Mouse (Mus musculus) forebrain, embryonic 12.5 days (tissue): ENCODE results near the gene Klhl5. TPM values are rescaled to one million over a fixed set of nuclear protein-coding genes. Genes with fewer than 3 reads are reported as not detected.

Experiments used
- ATAC-seq: fragments of 200-750 bp; cut with Nextera tagmentation; 2 replicates; pipeline ENCODE4 v1.8.0; 2017; ENCODE audit warnings: moderate TSS enrichment; ENCODE audit not compliant: low FRiP score
- H3K27ac ChIP-seq: fragments of 300-500 bp; sonication (generic); 2 replicates; pipeline ENCODE4 v1.5.1; 2016; ENCODE audit warnings: mild to moderate bottlenecking
- H3K27me3 ChIP-seq: fragments of 300-500 bp; sonication (generic); 2 replicates; pipeline ENCODE4 v1.6.1; 2016; ENCODE audit warnings: mild to moderate bottlenecking
- H3K36me3 ChIP-seq: fragments of 300-500 bp; sonication (generic); replicated peaks from 2 replicates; pipeline ENCODE4 v1.6.1; 2016; ENCODE audit warnings: mild to moderate bottlenecking
- H3K4me1 ChIP-seq: fragments of 300-500 bp; sonication (generic); 2 replicates; pipeline ENCODE4 v1.6.1; 2016
- H3K4me2 ChIP-seq: fragments of 300-500 bp; sonication (generic); 2 replicates; pipeline ENCODE4 v1.6.1; 2016; ENCODE audit warnings: mild to moderate bottlenecking, moderate library complexity
- H3K4me3 ChIP-seq: fragments of 300-500 bp; sonication (generic); replicated peaks from 2 replicates; pipeline ENCODE4 v1.5.1; 2016; ENCODE audit warnings: mild to moderate bottlenecking
- H3K9ac ChIP-seq: fragments of 300-500 bp; sonication (generic); 2 replicates; pipeline ENCODE4 v1.6.1; 2016; ENCODE audit warnings: mild to moderate bottlenecking
- H3K9me3 ChIP-seq: fragments of 300-500 bp; sonication (generic); 2 replicates; pipeline ENCODE4 v1.6.1; 2016
- WGBS: fragments of 180-500 bp; shearing (Covaris S2); methylation state at CpG from one replicate; pipeline ENCODE4 v1.1.7; 2016; 5-methylcytosine and 5-hydroxymethylcytosine counted together
- polyA plus RNA-seq: library from polyadenylated mRNA; unstranded; fragments of >200 nt; fragmentation: Nextera tagmentation; extraction: Ambion mirVana; gene quantifications from 2 replicates; pipeline ENCODE4 v1.2.1, GENCODE M21; 2016

Gene Klhl5
- polyA plus RNA-seq, 1 experiment from 2014 or later = 47.6 TPM

DNA sequence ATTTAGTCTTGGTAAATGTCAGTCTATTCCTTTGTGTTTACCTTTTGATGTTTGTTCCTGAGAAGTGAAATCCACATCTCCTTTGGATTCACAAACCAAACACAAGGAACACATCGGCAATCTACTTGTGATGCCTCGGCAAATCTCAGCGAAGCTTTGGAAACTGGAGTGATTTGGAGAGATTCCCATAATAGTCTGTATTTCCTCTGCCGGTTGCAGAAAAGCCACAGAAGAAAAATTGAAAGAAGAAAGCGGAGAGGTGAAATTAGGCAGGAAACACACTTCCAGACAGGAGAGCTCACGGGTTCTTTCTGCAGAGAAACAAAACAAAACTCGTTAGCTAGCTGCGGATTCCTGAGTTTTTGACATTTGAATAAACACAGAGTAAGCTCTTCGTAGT, 27.5 kb upstream of the Klhl5 start:
- no peak for ATAC-seq
- 50% methylated on average over 9 of the region's 9 CpGs for WGBS
- H3K9ac ChIP-seq = no peak overlapping the region

GRCm38 (mm10) chr5:65081836-65082235, 25.5 kb upstream of the Klhl5 start:
- WGBS = 80% methylated on average over 4 of the region's 4 CpGs
- no peaks in the 10 kb centered on the region for H3K36me3 ChIP-seq

More for the DNA sequence above, 27.5 kb upstream of the Klhl5 start:
- Histone ChIP-seq H3K4me1 (no peaks in the 10 kb centered on the region), H3K36me3 (no peaks in the 10 kb centered on the region), H3K27ac (no peak overlapping the region), H3K4me2 (no peak overlapping the region), H3K27me3 (no peaks in the 10 kb centered on the region), H3K9me3 (no peaks in the 10 kb centered on the region), H3K4me3 (no peak overlapping the region)

DNA sequence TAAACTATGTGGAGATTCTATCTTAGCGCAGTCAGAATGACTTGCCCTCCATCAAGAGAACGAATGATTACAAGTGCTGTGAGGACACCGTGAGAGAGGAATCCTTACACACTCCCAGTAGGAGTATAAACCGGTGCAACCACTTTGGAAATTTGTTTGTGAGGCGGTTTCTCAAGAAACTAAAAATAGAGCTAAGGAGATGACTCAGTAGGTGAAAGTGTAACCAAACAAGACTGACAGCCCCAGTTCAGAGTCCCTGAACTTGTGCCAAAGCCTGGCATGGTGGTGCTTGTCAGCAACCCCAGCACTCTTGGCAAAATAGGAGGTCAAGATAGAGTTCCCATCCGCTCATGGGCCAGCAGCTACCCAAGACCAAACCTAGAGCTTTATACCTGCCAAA, 20.8 kb upstream of the Klhl5 start:
- Histone ChIP-seq H3K4me3 (no peak overlapping the region), H3K9ac (no peak overlapping the region), H3K4me1 (no peaks in the 10 kb centered on the region), H3K36me3 (no peaks in the 10 kb centered on the region), H3K27ac (no peak overlapping the region), H3K4me2 (no peak overlapping the region), H3K9me3 (no peaks in the 10 kb centered on the region), H3K27me3 (no peaks in the 10 kb centered on the region)
- WGBS = 94% methylated on average over 6 of the region's 6 CpGs
- no peak for ATAC-seq

More at GRCm38 (mm10) chr5:65081836-65082235, 25.5 kb upstream of the Klhl5 start:
- ATAC-seq = no peak
- Histone ChIP-seq H3K9me3 (no peaks in the 10 kb centered on the region), H3K4me2 (no peak overlapping the region), H3K27me3 (no peaks in the 10 kb centered on the region), H3K9ac (no peak overlapping the region), H3K4me1 (no peaks in the 10 kb centered on the region), H3K27ac (no peak overlapping the region), H3K4me3 (no peak overlapping the region)

DNA sequence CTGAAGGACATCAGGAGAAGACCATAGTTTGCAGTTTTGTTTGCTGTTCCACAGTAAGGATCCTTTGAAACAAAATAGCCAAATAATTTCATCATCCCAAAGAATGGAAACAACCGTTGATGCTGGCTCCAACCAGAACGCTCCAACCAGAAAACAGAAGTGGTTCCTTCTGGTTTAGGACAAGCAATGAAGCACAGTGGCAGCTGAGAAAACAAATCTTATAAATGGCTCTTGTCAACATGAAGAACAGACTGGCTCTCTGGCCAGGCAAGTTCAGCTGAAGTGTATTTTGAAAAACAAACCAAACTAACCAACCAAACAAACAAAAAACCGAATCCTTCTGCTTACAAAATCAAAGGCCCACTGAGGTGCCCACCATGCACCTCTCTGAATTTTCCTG, 17.6 kb upstream of the Klhl5 start:
- Histone ChIP-seq H3K4me2 (no peak overlapping the region), H3K27ac (no peak overlapping the region), H3K4me3 (no peak overlapping the region), H3K9me3 (no peaks in the 10 kb centered on the region), H3K9ac (no peak overlapping the region), H3K4me1 (no peaks in the 10 kb centered on the region; the same call in 1 of the 2 replicates), H3K36me3 (no peaks in the 10 kb centered on the region), H3K27me3 (no peaks in the 10 kb centered on the region)
- 88% methylated on average over 3 of the region's 3 CpGs for WGBS
- no peak for ATAC-seq

GRCm38 (mm10) chr5:65091184-65091858, 16.0 kb upstream of the Klhl5 start:
- Histone ChIP-seq H3K4me1 (no peaks in the 10 kb centered on the region; the same call in 1 of the 2 replicates), H3K36me3 (no peaks in the 10 kb centered on the region), H3K9ac (no peak overlapping the region), H3K4me2 (no peak overlapping the region), H3K4me3 (no peak overlapping the region), H3K9me3 (no peaks in the 10 kb centered on the region), H3K27me3 (no peaks in the 10 kb centered on the region), H3K27ac (no peak overlapping the region)
- ATAC-seq = no peak
- WGBS = 79% methylated on average over 11 of the region's 11 CpGs

DNA sequence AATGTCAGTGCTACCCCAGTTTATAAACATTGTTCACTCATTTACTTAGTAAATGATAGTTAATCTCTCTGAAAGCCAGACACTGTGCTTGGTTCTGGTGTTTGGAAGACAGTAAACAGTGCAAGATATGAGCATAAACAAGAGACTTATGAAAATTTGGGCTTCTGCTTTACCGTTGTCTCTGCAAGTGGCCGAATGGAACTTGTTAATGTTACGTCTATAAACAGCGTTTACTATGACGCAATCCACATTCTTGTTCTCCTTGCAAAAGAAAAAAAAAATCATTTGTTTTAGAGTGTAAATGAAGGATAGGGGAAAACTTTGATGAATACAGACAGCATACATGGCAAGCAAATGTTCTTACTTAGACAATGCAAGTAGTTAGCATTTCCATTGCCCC, 15.4 kb upstream of the Klhl5 start, which contains the start of gene Tmem156:
Gene Tmem156, minus strand, starts transcription at position 212 of the 400 bp plus-strand sequence.
- H3K27ac ChIP-seq = no peak within 1 kb of the TSS
- no peak for ATAC-seq
- no peaks in the 10 kb centered on the region for H3K27me3 ChIP-seq
- H3K4me3 ChIP-seq = no peak within 1 kb of the TSS
- WGBS = 79% methylated on average over 5 of the region's 5 CpGs
- H3K4me1 ChIP-seq = no peaks in the 10 kb centered on the region; the same call in 1 of the 2 replicates
- no peak within 1 kb of the TSS for H3K9ac ChIP-seq
- H3K9me3 ChIP-seq = no peaks in the 10 kb centered on the region
- no peaks in the 10 kb centered on the region for H3K36me3 ChIP-seq
- no peak within 1 kb of the TSS for H3K4me2 ChIP-seq

- no peaks in the 10 kb centered on the region for H3K27me3 ChIP-seq
- ATAC-seq = no peak
- no peaks in the 10 kb centered on the region for H3K36me3 ChIP-seq
- H3K27ac ChIP-seq = no peak overlapping the region
- no peaks in the 10 kb centered on the region; the same call in 1 of the 2 replicates for H3K4me1 ChIP-seq
- no peak overlapping the region for H3K4me2 ChIP-seq
- H3K4me3 ChIP-seq = no peak overlapping the region
- H3K9me3 ChIP-seq = no peaks in the 10 kb centered on the region
- no peak overlapping the region for H3K9ac ChIP-seq
Observed at GRCm38 (mm10) chr5:65093769-65094168, 13.6 kb upstream of the Klhl5 start.

DNA sequence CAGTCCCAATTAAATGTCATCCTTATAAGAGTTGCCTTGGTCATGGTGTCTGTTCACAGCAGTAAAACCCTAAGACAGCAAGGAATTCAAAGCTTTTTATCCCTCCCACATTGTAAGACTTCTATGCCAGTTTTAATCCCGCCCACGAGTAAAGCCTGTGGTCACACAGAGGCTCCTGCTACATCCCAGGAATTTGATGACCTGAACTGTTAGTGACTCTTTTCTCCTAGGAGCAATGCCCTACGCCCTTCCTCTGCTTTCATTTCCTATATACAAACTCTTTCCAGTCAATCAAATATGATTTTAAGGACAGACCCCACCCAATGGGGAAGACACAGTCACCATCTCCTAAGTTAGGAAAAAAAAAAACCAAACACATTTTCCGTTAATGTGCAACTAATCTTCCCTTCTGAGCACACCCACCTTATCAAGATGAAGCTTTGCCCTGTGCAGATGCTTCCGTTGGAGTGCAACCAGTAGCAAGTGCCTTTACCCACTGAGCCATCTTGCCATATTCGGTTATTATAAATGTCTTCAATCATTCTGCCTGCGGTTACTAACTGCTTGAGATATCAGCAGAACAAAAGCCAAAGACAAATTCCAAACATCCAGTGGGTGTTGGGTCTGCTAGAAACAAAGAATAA, 12.3 kb upstream of the Klhl5 start:
- H3K9ac ChIP-seq = no peak overlapping the region
- no peak overlapping the region for H3K4me2 ChIP-seq
- H3K9me3 ChIP-seq = no peaks in the 10 kb centered on the region
- no peak overlapping the region for H3K4me3 ChIP-seq
- no peaks in the 10 kb centered on the region; the same call in 1 of the 2 replicates for H3K4me1 ChIP-seq
- H3K27me3 ChIP-seq = no peaks in the 10 kb centered on the region
- H3K36me3 ChIP-seq = no peaks in the 10 kb centered on the region
- 85% methylated on average over 7 of the region's 7 CpGs for WGBS
- no peak for ATAC-seq
- H3K27ac ChIP-seq = no peak overlapping the region

DNA sequence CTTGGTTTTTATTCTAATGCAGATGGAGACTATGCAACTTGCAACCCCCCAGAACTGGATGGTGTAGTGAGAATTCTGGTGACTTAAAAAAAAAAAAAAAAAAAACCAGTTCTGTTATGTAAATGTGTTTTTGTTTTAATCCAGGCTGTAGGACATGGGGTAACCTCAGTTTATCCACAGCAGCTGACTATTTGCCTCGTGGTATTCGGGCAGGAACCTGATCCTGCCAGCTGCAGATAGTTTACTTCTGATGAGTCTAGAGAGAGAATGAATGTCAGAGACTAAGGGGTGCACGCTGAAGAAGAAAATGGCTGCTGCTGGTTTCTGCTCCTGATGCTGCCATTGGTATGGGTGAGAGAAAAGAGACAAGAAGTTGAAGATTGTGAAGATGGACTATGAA, 11.3 kb upstream of the Klhl5 start:
- Histone ChIP-seq H3K9me3 (no peaks in the 10 kb centered on the region), H3K27me3 (no peaks in the 10 kb centered on the region), H3K9ac (no peak overlapping the region), H3K4me1 (no peaks in the 10 kb centered on the region; the same call in 1 of the 2 replicates), H3K4me2 (no peak overlapping the region), H3K36me3 (no peaks in the 10 kb centered on the region), H3K4me3 (no peak overlapping the region), H3K27ac (no peak overlapping the region)
- WGBS = 81% methylated on average over 3 of the region's 3 CpGs
- ATAC-seq = no peak

DNA sequence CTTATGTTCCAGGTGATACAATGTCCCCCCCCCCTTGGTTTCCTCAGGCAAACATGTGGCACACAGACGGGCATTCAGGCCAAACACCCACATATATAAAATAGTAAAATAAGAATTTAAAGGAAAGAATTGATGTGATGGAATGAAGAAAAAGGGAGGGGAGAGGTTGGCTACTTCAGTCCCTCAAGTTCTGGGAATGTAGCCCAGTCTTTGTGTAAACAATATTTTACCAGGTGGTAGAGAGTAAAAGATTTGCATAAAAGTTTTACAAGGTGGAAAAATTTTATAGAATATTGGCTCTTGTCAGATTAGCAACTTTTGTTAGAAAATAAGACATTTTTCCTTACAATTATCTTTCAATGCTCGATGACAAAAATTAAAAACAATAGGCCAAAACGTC, 10.5 kb upstream of the Klhl5 start:
- whole genome bisulfite sequencing = 86% methylated on average over 3 of the region's 3 CpGs

GRCm38 (mm10) chr5:65097457-65097856, 9.9 kb upstream of the Klhl5 start:
- WGBS = 90% methylated on average over 5 of the region's 5 CpGs
- ATAC-seq = no peak
- Histone ChIP-seq H3K27me3 (no peaks in the 10 kb centered on the region), H3K9ac (no peak overlapping the region), H3K4me3 (no peak overlapping the region), H3K27ac (no peak overlapping the region), H3K36me3 (no peaks in the 10 kb centered on the region), H3K4me2 (no peak overlapping the region), H3K4me1 (no peaks in the 10 kb centered on the region; the same call in 1 of the 2 replicates), H3K9me3 (no peaks in the 10 kb centered on the region)

More for the DNA sequence above, 10.5 kb upstream of the Klhl5 start:
- Histone ChIP-seq H3K4me2 (no peak overlapping the region), H3K27me3 (no peaks in the 10 kb centered on the region), H3K9me3 (no peaks in the 10 kb centered on the region), H3K4me3 (no peak overlapping the region), H3K9ac (no peak overlapping the region), H3K27ac (no peak overlapping the region), H3K4me1 (no peaks in the 10 kb centered on the region; the same call in 1 of the 2 replicates), H3K36me3 (no peaks in the 10 kb centered on the region)
- ATAC-seq = no peak

GRCm38 (mm10) chr5:65100002-65100401, 7.3 kb upstream of the Klhl5 start:
- H3K9me3 ChIP-seq = no peaks in the 10 kb centered on the region
- 17% methylated on average over 11 of the region's 11 CpGs for WGBS
- peak; percentile 60; the same call in 1 of the 2 replicates for ATAC-seq

GRCm38 (mm10) chr5:65101209-65101608, 6.1 kb upstream of the Klhl5 start:
- H3K27ac ChIP-seq = no peak overlapping the region
- no peak overlapping the region for H3K4me3 ChIP-seq
- no peak overlapping the region for H3K4me2 ChIP-seq
- H3K9ac ChIP-seq = no peak overlapping the region
- no peaks in the 10 kb centered on the region for H3K36me3 ChIP-seq
- H3K4me1 ChIP-seq = 0 out of 2 replicates have a peak, but pooled peaks cover 2% of the 10 kb centered on the region
- H3K27me3 ChIP-seq = no peaks in the 10 kb centered on the region
- WGBS = 85% methylated on average over 5 of the region's 5 CpGs
- no peak for ATAC-seq
- H3K9me3 ChIP-seq = no peaks in the 10 kb centered on the region

More at GRCm38 (mm10) chr5:65100002-65100401, 7.3 kb upstream of the Klhl5 start:
- no peaks in the 10 kb centered on the region for H3K36me3 ChIP-seq
- 0 out of 2 replicates have a peak, but pooled peaks cover 2% of the 10 kb centered on the region for H3K4me1 ChIP-seq
- H3K4me3 ChIP-seq = no peak overlapping the region
- no peak overlapping the region for H3K4me2 ChIP-seq
- no peak overlapping the region for H3K27ac ChIP-seq
- no peaks in the 10 kb centered on the region for H3K27me3 ChIP-seq
- H3K9ac ChIP-seq = no peak overlapping the region
